Mouse (Mus musculus) testis, adult 2 months (tissue): ENCODE data around the gene Brms1l. TPM values are rescaled to one million over a fixed set of nuclear protein-coding genes. Genes with fewer than 3 reads are reported as not detected.

Experiments
- H3K27ac ChIP-seq: fragments of 200-500 bp; 2 replicates; pipeline ENCODE4 v1.5.1; 2012; ENCODE audit warnings: low read depth, low read length; ENCODE audit not compliant: control insufficient read depth, insufficient read depth
- H3K27me3 ChIP-seq: fragments of 200-500 bp; 2 replicates; pipeline ENCODE4 v1.6.1; 2012; ENCODE audit warnings: mild to moderate bottlenecking, low read length, moderate library complexity; ENCODE audit not compliant: control insufficient read depth, insufficient read depth
- H3K36me3 ChIP-seq: fragments of 200-500 bp; 2 replicates; pipeline ENCODE4 v1.6.1; 2012; ENCODE audit warnings: mild to moderate bottlenecking, low read length; ENCODE audit not compliant: control insufficient read depth, insufficient read depth
- H3K4me1 ChIP-seq: fragments of 200-500 bp; 2 replicates; pipeline ENCODE4 v1.6.1; 2012; ENCODE audit warnings: low read length; ENCODE audit not compliant: control insufficient read depth, insufficient read depth
- H3K4me3 ChIP-seq: fragments of 200-500 bp; 2 replicates; pipeline ENCODE4 v1.5.1; 2012; ENCODE audit warnings: low read depth, mild to moderate bottlenecking, low read length, moderate library complexity, mixed read lengths; ENCODE audit not compliant: control insufficient read depth
- CTCF ChIP-seq: fragments of 200-500 bp; IDR thresholded peaks from 2 replicates; pipeline ENCODE4 v1.5.1; 2012; ENCODE audit warnings: low read depth, mild to moderate bottlenecking, inconsistent platforms, low read length, moderate library complexity; ENCODE audit not compliant: control insufficient read depth, insufficient read depth, insufficient replicate concordance
- POLR2A ChIP-seq: fragments of 200-500 bp; IDR thresholded peaks from 2 replicates; pipeline ENCODE4 v1.6.1; 2012; ENCODE audit warnings: low read depth, mild to moderate bottlenecking, inconsistent platforms, low read length, moderate library complexity; ENCODE audit not compliant: control insufficient read depth
- polyA plus RNA-seq: library from polyadenylated mRNA; depleted of rRNA; stranded (reverse); fragments of >200 nt; gene quantifications from 2 replicates; pipeline ENCODE4 v1.2.3, GENCODE M21; 2012

Brms1l gene
- polyA plus RNA-seq, 1 experiment, result 13.6 TPM

GRCm38 (mm10) chr12:55820119-55820660 is 15.9 kb upstream of the Brms1l start:
- H3K27ac ChIP-seq, result peak overlapping the region; percentile 99
- H3K4me1 ChIP-seq, result peaks cover 4% of the 10 kb centered on the region
- peak overlapping the region; percentile 98 for H3K4me3 ChIP-seq
- no peaks in the 10 kb centered on the region for H3K27me3 ChIP-seq
- H3K36me3 ChIP-seq, result no peaks in the 10 kb centered on the region
- TF ChIP-seq POLR2A, result peak; percentile 47; the same call in 1 of the 2 replicates
- no peak for TF ChIP-seq CTCF

- Histone ChIP-seq H3K27ac (peak within 1 kb of the TSS; percentile 99), H3K27me3 (no peaks in the 10 kb centered on the region), H3K4me1 (peaks cover 4% of the 10 kb centered on the region), H3K36me3 (no peaks in the 10 kb centered on the region), H3K4me3 (peak within 1 kb of the TSS; percentile 98)
- no peak for TF ChIP-seq CTCF
- TF ChIP-seq POLR2A, result peak; percentile 77
Observed at GRCm38 (mm10) chr12:55820661-55821314, 15.3 kb upstream of the Brms1l start, which contains the start of gene Ralgapa1. Gene Ralgapa1, minus strand, starts transcription at chr12:55821167.

- Histone ChIP-seq H3K27me3 (no peaks in the 10 kb centered on the region), H3K4me3 (no peak overlapping the region), H3K4me1 (peaks cover 4% of the 10 kb centered on the region), H3K36me3 (no peaks in the 10 kb centered on the region), H3K27ac (no peak overlapping the region)
- TF ChIP-seq POLR2A (no peak), CTCF (no peak)
Observed at GRCm38 (mm10) chr12:55824027-55824426, 12.1 kb upstream of the Brms1l start.

GRCm38 (mm10) chr12:55825537-55825936 is 10.6 kb upstream of the Brms1l start:
- no peak for TF ChIP-seq POLR2A
- peak; percentile 38; the same call in 1 of the 2 replicates for TF ChIP-seq CTCF
- Histone ChIP-seq H3K27me3 (no peaks in the 10 kb centered on the region), H3K27ac (no peak overlapping the region), H3K36me3 (no peaks in the 10 kb centered on the region), H3K4me3 (no peak overlapping the region), H3K4me1 (no peaks in the 10 kb centered on the region)

- TF ChIP-seq POLR2A, result no peak
- peak; percentile 47; the same call in 1 of the 2 replicates for TF ChIP-seq CTCF
- H3K27me3 ChIP-seq, result no peaks in the 10 kb centered on the region
- H3K27ac ChIP-seq, result no peak overlapping the region
- H3K4me1 ChIP-seq, result no peaks in the 10 kb centered on the region
- no peaks in the 10 kb centered on the region for H3K36me3 ChIP-seq
- H3K4me3 ChIP-seq, result no peak overlapping the region
Observed at GRCm38 (mm10) chr12:55831101-55831500, 5.0 kb upstream of the Brms1l start.

GRCm38 (mm10) chr12:55832961-55833360 is 3.2 kb upstream of the Brms1l start:
- no peak overlapping the region for H3K27ac ChIP-seq
- H3K4me1 ChIP-seq, result peaks cover 2% of the 10 kb centered on the region; the same call in 1 of the 2 replicates
- no peaks in the 10 kb centered on the region for H3K36me3 ChIP-seq
- no peak for TF ChIP-seq POLR2A
- no peak for TF ChIP-seq CTCF
- no peak overlapping the region for H3K4me3 ChIP-seq
- H3K27me3 ChIP-seq, result no peaks in the 10 kb centered on the region

GRCm38 (mm10) chr12:55833906-55834625 is 2.1 kb upstream of the Brms1l start:
- TF ChIP-seq CTCF, result no peak

More at GRCm38 (mm10) chr12:55833906-55834625, 2.1 kb upstream of the Brms1l start:
- no peaks in the 10 kb centered on the region for H3K36me3 ChIP-seq
- peaks cover 2% of the 10 kb centered on the region; the same call in 1 of the 2 replicates for H3K4me1 ChIP-seq
- no peaks in the 10 kb centered on the region for H3K27me3 ChIP-seq
- H3K27ac ChIP-seq, result peak overlapping the region; percentile 19; the same call in 1 of the 2 replicates
- H3K4me3 ChIP-seq, result no peak overlapping the region
